Comparison of ENCODE assay signal across 10 mouse cellular contexts in the genomic region with DNA sequence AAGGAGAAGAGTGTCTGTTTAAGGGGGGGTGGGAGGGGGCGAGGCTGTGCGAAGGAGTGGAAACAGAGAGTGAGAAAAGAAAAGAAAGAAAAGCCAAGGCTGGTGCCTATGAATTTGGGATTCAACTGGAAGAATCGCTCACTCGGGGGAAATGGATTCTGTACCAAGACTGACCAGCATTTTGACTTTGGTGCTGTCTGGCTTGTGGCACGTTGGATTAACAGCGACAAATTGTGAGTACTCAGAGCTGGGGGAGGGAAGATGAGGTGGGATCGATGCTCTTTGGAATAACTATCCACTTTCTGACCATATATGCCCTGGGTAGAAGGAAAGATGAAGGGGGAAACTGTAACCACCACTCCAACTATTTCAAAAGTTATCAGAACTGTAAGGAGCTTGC. TPM values are rescaled to one million over a fixed set of nuclear protein-coding genes. Genes with fewer than 3 reads are reported as not detected.
DNase-seq lines count a peak whose midpoint lies in the region; ATAC-seq and TF ChIP-seq lines count a peak whose summit lies in the region.
"Had no signal": no experiment of that assay in that cellular context is flagged by ENCODE, and none has a peak within 500 bp of the region (broad histone marks: within the 10 kb centered on the region; RNA-seq: fewer than 3 reads in every experiment).

A gene (plus strand): TSS at position 152 of the 400 bp plus-strand sequence.

- H3K9me3 ChIP-seq in forebrain, embryonic 15.5 days, result no peaks in the 10 kb centered on the region
- no peaks in the 10 kb centered on the region for H3K9me3 ChIP-seq in neural tube, embryonic 12.5 days
- H3K9me3 ChIP-seq: heart, embryonic 15.5 days; liver, embryonic 15.5 days had no signal

- H3K27me3 ChIP-seq in forebrain, embryonic 15.5 days, result no peaks in the 10 kb centered on the region
- no peaks in the 10 kb centered on the region for H3K27me3 ChIP-seq in neural tube, embryonic 12.5 days (replicated peaks)
- H3K27me3 ChIP-seq: heart, embryonic 15.5 days; liver, embryonic 15.5 days had no signal

- intact Hi-C loops in left cerebral cortex, adult 2 months (cut with DNase I), result loop anchor here (5.0 to 10.0 kb wide), 3 partner anchors 442 to 1112 kb away; no protein-coding TSS in a partner anchor

- H3K9ac ChIP-seq in forebrain, embryonic 15.5 days (replicated peaks), result peak within 1 kb of the TSS; percentile 36
- H3K9ac ChIP-seq in neural tube, embryonic 12.5 days, result peak within 1 kb of the TSS; percentile 13; the same call in 1 of the 2 replicates
- H3K9ac ChIP-seq: heart, embryonic 15.5 days; liver, embryonic 15.5 days had no signal

- ATAC-seq in forebrain, embryonic 15.5 days (replicated peaks), result peak; percentile 17
- peak; percentile 17; the same call in 1 of the 2 replicates for ATAC-seq in neural tube, embryonic 12.5 days (ENCODE audit: low FRiP score, low read depth)
- no peak for ATAC-seq in CD4-positive, CD25-positive, alpha-beta regulatory T cell, adult 4 months

- no peak within 1 kb of the TSS; the same call in 1 of the 2 replicates for H3K27ac ChIP-seq in left cerebral cortex, adult 2 months
- no peak within 1 kb of the TSS for H3K27ac ChIP-seq in forebrain, embryonic 15.5 days (replicated peaks)
- H3K27ac ChIP-seq in neural tube, embryonic 12.5 days, result no peak within 1 kb of the TSS
- H3K27ac ChIP-seq: heart, embryonic 15.5 days; liver, embryonic 15.5 days had no signal

- H3K4me3 ChIP-seq in left cerebral cortex, adult 2 months, result peak within 1 kb of the TSS; percentile 44
- H3K4me3 ChIP-seq in forebrain, embryonic 15.5 days, result peak within 1 kb of the TSS; percentile 42
- H3K4me3 ChIP-seq in neural tube, embryonic 12.5 days, result peak within 1 kb of the TSS; percentile 21
- H3K4me3 ChIP-seq: heart, embryonic 15.5 days; liver, embryonic 15.5 days had no signal

- no peaks in the 10 kb centered on the region for H3K36me3 ChIP-seq in forebrain, embryonic 15.5 days
- H3K36me3 ChIP-seq in neural tube, embryonic 12.5 days, result no peaks in the 10 kb centered on the region
- H3K36me3 ChIP-seq: heart, embryonic 15.5 days; liver, embryonic 15.5 days had no signal

- 24% methylated on average over 7 of the region's 7 CpGs for WGBS in forebrain, embryonic 15.5 days
- 39% methylated on average over 7 of the region's 7 CpGs for WGBS in neural tube, embryonic 12.5 days

- no peak for TF ChIP-seq CTCF in left cerebral cortex, adult 2 months (IDR thresholded peaks at IDR 0.05)

- peaks cover 5% of the 10 kb centered on the region; the same call in 1 of the 2 replicates for H3K4me1 ChIP-seq in forebrain, embryonic 15.5 days
- H3K4me1 ChIP-seq in neural tube, embryonic 12.5 days, result no peaks in the 10 kb centered on the region
- H3K4me1 ChIP-seq: heart, embryonic 15.5 days; liver, embryonic 15.5 days had no signal

- DNase-seq in left cerebral cortex, adult 2 months (ENCODE audit: extremely low spot score in 1 of 2, low spot score in 2 of 2), result peak in 1 of 2 experiments; percentile 14
- DNase-seq in left cerebral cortex, adult 9 months (ENCODE audit: low spot score in 2 of 2), result no peak
- no peak for DNase-seq in layer of hippocampus, postnatal 14 days (ENCODE audit: low spot score in 2 of 2)
- DNase-seq in thymus, adult 18-20 months, result no peak

- H3K4me2 ChIP-seq in forebrain, embryonic 15.5 days (replicated peaks), result peak within 1 kb of the TSS; percentile 50
- peak within 1 kb of the TSS; percentile 57 for H3K4me2 ChIP-seq in neural tube, embryonic 12.5 days (replicated peaks)
- H3K4me2 ChIP-seq: heart, embryonic 15.5 days; liver, embryonic 15.5 days had no signal

RNA-seq across cellular contexts. Expression of the gene that starts here (rescaled TPM):
- 10 to 100 TPM; 18.9 to 22.0 TPM for total RNA-seq in left cerebral cortex, adult 2 months (2021)
- polyA plus RNA-seq in forebrain, embryonic 15.5 days (2015; fragmentation: Nextera tagmentation; extraction: Ambion mirVana), result 1.2 and 1.6 TPM in 2 replicates
- total RNA-seq in layer of hippocampus, postnatal 14 days (2021), result 10 to 100 TPM; 17.0 to 20.0 TPM
- 0.29 and 0.38 TPM in 2 replicates for polyA plus RNA-seq in neural tube, embryonic 12.5 days (2016; fragmentation: Nextera tagmentation; extraction: Ambion mirVana)
- polyA plus RNA-seq in CD4-positive, CD25-positive, alpha-beta regulatory T cell, adult 4 months (2017; shearing (Covaris generic)), result under 1 TPM in 1 of 2 experiments, not detected in 1; 0.19 TPM
- total RNA-seq: MEL had no signal
- polyA plus RNA-seq: heart, embryonic 15.5 days; liver, embryonic 15.5 days had no signal

Comparison
In these comparisons a context has a peak if more than half of its experiments do, and no peak if none do; other contexts are left out.
1. Peak in ATAC-seq, H3K4me3 ChIP-seq, H3K9ac ChIP-seq and H3K4me2 ChIP-seq in neural tube, embryonic 12.5 days; RNA of the gene not detected or under 1 TPM.